Mouse (Mus musculus) gastrocnemius, adult 18-20 months (tissue): ENCODE measurements at regions not wholly inside any gene's neighbourhood (a gene's known extent, or its start where the extent isn't known, plus 50 kb on each side); places are given as distances from the start of the nearest gene placed in this dataset.

Source experiments
- DNase-seq: peaks from one replicate; pipeline ENCODE4 v3.0.0; 2021; ENCODE audit warnings: low spot score

DNA sequence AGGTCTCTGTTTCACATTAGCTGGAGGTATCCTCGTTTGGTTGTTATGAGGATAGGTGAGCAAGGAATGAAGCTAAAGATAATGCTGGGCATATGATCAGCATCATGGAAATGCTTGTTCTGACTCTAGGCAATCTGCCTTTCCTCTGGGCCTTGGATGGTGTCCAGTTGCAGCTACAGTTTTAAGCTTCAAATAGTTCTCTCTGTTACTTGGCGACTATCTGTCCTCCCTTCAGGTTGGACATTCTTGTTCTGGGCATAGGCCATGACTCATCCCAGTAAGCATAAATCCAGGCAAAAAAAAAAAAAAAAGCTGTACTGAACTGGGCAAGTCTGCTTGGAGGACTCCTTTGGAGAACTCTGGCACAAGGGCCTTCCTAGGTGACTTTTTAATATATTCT is 776.9 kb downstream of the Kcnma1 start:
- DNase-seq, result no peak

GRCm38 (mm10) chr14:23198676-23199075 is 815.6 kb downstream of the Kcnma1 start:
- no peak for DNase-seq

DNA sequence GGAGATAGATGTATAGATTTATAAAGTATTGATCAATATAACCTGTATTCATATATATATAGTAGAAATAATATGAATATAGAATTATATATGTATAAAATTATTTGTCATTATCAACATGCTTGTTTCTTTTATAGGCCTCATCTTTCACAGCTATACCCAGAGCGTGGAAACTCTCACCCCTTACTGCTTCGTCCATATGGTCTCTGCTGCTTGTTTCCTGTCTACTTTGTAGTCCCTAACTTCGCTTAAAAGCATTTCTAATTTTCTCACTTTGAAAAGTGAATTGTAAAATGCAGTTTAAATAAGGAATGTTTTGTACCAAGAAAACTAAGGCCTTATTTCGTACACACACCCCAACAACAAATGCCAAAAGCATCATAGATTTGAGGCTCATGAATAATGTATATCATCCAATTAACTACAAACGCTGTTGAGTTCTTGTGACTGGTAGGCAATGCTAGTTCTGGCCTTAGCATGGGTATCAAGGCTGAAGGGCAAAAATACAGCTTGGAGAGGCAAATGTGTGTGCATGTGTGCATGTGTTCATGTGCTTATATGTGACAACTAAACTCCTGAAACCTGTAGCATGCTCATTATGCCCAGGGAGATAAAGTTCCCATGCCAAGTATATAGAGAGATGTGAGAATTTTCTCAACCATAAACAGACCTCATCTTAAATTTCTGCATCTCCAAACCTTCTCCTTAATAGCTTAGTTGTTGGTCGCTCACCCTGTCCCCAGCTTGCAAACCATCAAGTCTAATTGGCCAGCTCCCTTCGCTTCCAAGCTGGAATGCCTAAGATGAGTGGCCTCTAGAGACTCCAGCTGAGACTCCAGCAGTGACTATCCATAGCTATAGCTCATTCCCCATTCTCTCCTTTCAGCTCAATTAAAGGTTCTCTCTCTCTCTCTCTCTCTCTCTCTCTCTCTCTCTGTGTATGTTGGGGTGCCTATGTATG is 819.4 kb downstream of the Kcnma1 start:
- DNase-seq, result no peak

GRCm38 (mm10) chr14:23192566-23192965 is 821.7 kb downstream of the Kcnma1 start:
- no peak for DNase-seq

DNA sequence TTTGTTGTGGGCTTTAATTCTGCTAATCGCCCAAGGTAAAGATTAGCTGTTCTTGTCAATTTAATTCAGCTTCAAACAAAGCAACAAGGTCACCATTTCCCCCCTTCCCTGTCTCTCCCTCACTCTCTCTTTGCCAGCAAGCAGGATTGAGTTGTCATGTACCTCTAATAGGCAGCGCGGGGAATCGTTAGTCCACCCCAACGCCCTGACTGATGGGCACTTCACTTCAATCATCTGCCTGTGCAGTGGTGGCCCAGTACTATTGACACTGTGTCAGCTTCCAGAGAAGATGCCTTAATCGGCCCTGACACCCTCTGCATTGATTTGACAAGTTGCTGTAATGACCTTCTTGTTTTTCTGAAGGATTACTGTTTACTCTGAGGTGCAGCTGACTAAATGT is 828.9 kb downstream of the Kcnma1 start:
- no peak for DNase-seq

DNA sequence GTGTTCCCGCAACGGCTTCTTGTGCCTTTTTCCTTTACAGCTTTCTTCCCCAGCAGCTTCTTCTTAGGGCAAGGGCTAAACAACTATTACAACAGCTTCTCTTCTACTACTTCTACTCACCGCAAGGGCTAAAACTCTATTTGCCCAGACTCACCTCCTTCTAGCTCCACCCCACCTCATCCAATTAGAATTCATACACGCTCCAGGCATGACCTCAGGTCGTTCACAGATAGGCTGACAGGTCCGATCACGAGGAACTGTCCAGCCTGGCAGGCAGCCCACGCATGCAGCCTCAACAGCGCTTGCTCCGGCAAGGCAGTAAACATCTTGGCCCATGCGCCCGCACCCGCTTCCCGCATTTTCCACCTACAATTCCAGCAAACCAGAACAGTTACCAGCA is 844.9 kb downstream of the Kcnma1 start:
- no peak for DNase-seq

DNA sequence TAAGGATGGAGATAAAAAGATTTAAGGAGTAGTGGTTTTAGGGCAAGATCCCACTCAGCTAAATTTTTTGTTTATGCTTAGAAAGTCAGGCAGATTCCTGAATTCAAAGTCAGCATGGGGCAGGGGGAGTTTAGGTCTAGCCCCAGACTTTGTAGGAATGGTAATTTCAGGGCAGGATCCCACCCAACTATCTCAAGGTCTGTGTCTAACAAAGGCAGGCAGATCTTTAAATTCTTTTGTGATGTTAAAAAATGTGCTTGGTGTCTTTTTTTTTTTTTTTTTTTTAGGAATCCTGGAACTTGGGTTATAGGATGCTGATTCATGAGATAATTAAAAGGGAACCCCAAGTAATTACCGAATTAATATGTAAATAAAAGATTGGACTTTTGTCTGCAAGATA is 853.7 kb downstream of the Kcnma1 start:
- DNase-seq, result no peak

DNA sequence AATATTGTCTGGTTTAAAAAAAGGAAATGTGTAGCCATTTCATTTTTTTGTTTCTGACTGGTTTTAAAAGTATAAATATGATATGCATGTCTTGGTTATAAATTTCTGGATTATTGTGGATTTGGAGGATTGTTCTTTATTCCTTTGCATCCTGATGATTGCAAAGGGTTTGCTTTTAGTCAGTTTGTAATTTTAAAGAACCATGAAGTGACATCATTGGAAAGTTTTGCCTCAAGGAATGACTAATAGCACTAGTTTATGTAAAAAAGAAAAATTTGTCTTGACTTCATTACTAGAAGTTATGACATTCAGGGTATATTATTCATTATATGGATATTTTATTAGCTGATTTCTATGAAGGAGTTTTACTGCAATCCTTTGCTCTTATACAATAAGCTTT is 863.9 kb downstream of the Kcnma1 start:
- no peak for DNase-seq

GRCm38 (mm10) chr14:23146981-23147380 is 867.3 kb downstream of the Kcnma1 start:
- peak; percentile 14 for DNase-seq

DNA sequence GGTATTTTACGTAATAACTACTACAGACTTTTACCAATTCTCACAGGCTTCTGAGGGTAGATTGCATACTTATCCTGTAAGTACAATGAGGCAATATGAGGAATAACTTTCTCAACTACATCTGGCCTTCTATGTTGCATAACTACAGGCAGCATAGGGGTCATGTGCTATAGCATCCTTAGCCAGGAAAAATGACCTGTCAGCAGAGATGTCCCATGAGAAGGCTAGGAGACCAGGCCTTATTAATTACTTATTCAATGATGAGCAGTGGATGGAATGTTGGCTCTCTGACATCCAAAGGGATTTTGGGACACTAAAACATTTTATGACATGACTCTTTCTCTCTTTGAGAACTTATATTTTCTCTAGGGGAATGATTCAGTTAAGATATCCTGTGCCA is 873.9 kb downstream of the Kcnma1 start:
- peak; percentile 39 for DNase-seq

GRCm38 (mm10) chr14:23134723-23135122 is 879.6 kb downstream of the Kcnma1 start:
- no peak for DNase-seq

DNA sequence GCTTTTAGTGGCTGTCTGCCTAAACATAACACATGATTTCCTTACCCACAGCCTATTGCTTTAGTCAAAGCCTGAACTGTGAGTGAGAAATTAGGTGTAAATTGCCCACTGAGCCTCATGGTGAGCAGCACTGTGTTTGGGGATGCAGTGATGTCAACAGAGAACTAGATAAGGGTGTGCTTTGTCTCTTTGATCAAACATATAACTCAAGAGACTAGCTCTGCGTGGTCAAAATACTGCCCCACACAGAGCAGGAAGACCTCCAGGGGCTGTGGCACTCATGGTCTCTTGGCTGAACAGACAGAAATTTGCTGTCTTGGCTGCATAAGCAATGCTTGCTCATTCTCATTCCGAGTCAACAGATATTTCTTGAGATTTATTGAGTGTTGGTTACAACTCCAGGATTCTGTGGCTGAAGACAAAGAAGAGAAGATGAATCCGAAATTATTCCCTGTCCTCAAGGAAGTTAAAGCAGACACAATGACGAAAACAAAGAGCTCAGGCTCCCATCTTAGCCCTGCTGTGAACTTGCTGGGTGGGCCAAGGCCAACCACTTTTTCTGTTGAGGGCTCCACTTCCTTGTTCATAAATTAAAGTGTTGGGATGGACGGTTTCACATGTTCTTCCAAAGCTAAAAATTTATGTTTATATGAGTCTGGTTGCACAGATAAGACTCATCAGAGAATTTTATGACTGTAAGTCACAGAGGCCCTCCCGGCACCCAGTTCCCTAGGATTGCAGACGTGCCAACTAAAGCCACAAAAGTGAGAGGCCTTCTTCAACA is 882.4 kb downstream of the Kcnma1 start:
- no peak for DNase-seq

DNA sequence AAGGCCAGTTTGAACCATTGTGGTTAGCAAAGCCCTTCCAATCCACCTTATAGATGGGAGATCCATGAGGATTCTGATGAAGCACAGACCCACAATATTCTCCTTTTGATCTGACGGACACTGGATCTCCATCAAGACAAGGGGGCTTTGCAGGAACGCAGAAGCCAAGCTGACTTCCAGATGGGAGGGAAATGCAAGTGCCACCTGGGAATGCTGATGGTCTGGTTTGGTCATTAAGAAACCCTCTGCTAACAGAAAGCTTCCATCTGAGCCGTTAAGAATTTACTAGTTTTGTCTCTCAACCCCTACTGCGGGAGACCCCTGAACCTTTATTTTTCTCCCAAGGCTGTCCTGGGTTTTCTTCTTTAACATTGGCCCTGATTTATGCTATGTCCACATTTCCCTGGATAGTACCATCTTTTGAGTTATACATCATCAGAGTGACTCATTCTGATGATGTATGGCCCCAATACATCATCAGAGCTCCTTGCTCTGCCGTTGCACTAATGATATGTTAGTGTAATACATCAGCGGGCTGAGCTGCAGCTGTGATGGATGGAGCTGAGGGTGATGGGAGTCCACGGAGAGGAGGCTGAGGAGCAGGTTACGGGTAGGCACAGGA is 898.3 kb downstream of the Kcnma1 start:
- no peak for DNase-seq

- peak; percentile 42 for DNase-seq
Observed at GRCm38 (mm10) chr14:23114910-23115309, 899.4 kb downstream of the Kcnma1 start.

- DNase-seq, result no peak
Observed at GRCm38 (mm10) chr14:23114456-23114855, 899.8 kb downstream of the Kcnma1 start.

DNA sequence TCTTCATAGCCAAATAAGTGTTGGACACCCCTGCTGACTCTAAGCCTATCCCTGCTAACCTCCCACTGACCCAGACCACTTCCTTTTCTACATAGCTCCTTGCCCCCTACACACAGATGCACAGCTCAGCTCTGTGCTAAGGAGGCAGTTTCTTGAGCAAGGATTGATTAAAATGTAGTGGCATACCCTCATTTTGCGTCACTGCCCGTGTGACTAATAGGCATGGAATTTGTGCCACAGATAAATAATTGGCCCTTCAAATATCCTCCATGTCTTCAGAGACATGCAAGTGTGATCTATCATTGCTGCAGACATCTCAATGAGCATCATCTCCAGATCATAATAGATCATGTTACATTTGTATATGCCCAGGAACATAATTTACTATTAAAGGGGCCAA is 901.9 kb downstream of the Kcnma1 start:
- DNase-seq, result no peak

DNA sequence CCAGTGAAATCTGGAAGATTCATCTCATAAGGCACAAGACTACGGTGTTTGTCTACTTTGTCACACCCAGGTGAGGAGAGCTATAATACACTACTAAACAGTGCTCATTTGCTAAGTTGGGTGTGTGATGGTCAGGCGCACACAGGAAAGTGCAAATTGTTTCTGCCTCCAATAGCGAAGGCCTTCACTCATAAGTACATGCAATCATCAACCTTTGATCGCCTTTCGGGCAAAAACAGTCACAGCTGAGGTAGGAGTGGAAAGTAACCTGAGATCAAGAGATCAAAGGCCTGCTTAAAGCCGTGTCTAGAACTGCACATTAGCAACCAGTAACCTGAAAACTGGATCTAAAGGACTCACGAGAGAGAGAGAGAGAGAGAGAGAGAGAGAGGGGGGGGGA is 905.7 kb downstream of the Kcnma1 start:
- no peak for DNase-seq

GRCm38 (mm10) chr14:23107466-23107865 is 906.8 kb downstream of the Kcnma1 start:
- no peak for DNase-seq
